Comparison of ENCODE assay signal across 24 mouse cellular contexts in genomic region chr12:21212876-21213275, GRCm38 (mm10).
DNase-seq lines count a peak whose midpoint lies in the region; ATAC-seq lines count a peak whose summit lies in the region.
"Had no signal": no experiment of that assay in that cellular context is flagged by ENCODE, and none has a peak within 500 bp of the region (broad histone marks: within the 10 kb centered on the region; RNA-seq: fewer than 3 reads in every experiment).

No protein-coding gene starts in this region.

- H3K27me3 ChIP-seq in hindbrain, embryonic 13.5 days: no peaks in the 10 kb centered on the region
- H3K27me3 ChIP-seq in hindbrain, embryonic 12.5 days: no peaks in the 10 kb centered on the region
- H3K27me3 ChIP-seq in liver, embryonic 12.5 days (replicated peaks): no peaks in the 10 kb centered on the region
- H3K27me3 ChIP-seq: CH12.LX, Patski had no signal

- WGBS in hindbrain, embryonic 13.5 days: 92% methylated on average over 17 of the region's 17 CpGs
- 95% methylated on average over 17 of the region's 17 CpGs for WGBS in hindbrain, embryonic 12.5 days
- 79% methylated on average over 17 of the region's 17 CpGs for WGBS in liver, embryonic 12.5 days (ENCODE audit: insufficient replicate concordance)

- H3K9ac ChIP-seq in hindbrain, embryonic 13.5 days: no peak overlapping the region
- H3K9ac ChIP-seq in hindbrain, embryonic 12.5 days: no peak overlapping the region
- H3K9ac ChIP-seq in liver, embryonic 12.5 days: no peak overlapping the region
- H3K9ac ChIP-seq: forebrain, postnatal 0 days; hindbrain, embryonic 14.5 days had no signal

- peaks cover 68% of the 10 kb centered on the region for H3K36me3 ChIP-seq in hindbrain, embryonic 13.5 days
- peaks cover 50% of the 10 kb centered on the region for H3K36me3 ChIP-seq in hindbrain, embryonic 12.5 days
- H3K36me3 ChIP-seq in liver, embryonic 12.5 days: peaks cover 11% of the 10 kb centered on the region; the same call in 1 of the 2 replicates
- H3K36me3 ChIP-seq: G1E had no signal

- H3K9me3 ChIP-seq in hindbrain, embryonic 13.5 days: no peaks in the 10 kb centered on the region
- no peaks in the 10 kb centered on the region for H3K9me3 ChIP-seq in hindbrain, embryonic 12.5 days (replicated peaks)
- H3K9me3 ChIP-seq in liver, embryonic 12.5 days (replicated peaks): no peaks in the 10 kb centered on the region
- H3K9me3 ChIP-seq: forebrain, embryonic 10.5 days had no signal

- H3K27ac ChIP-seq in hindbrain, embryonic 13.5 days: peak overlapping the region; percentile 52; the same call in 1 of the 2 replicates
- H3K27ac ChIP-seq in hindbrain, embryonic 12.5 days: no peak overlapping the region
- no peak overlapping the region for H3K27ac ChIP-seq in liver, embryonic 12.5 days
- H3K27ac ChIP-seq: forebrain, embryonic 10.5 days; gastrocnemius, adult 2 months; hindbrain, embryonic 14.5 days; hindbrain, postnatal 0 days had no signal

- no peak overlapping the region for H3K4me3 ChIP-seq in hindbrain, embryonic 13.5 days
- no peak overlapping the region for H3K4me3 ChIP-seq in hindbrain, embryonic 12.5 days
- no peak overlapping the region for H3K4me3 ChIP-seq in liver, embryonic 12.5 days
- H3K4me3 ChIP-seq: forebrain, embryonic 10.5 days; gastrocnemius, adult 2 months had no signal

- no peak for ATAC-seq in hindbrain, embryonic 13.5 days (ENCODE audit: low FRiP score)
- ATAC-seq in hindbrain, embryonic 12.5 days (ENCODE audit: low FRiP score): no peak
- no peak for ATAC-seq in liver, embryonic 12.5 days
- ATAC-seq: forebrain, embryonic 14.5 days; forebrain, postnatal 0 days; hindbrain, postnatal 0 days; Patski had no signal

- no peak overlapping the region for H3K4me2 ChIP-seq in hindbrain, embryonic 13.5 days
- H3K4me2 ChIP-seq in hindbrain, embryonic 12.5 days (replicated peaks): no peak overlapping the region
- H3K4me2 ChIP-seq in liver, embryonic 12.5 days: no peak overlapping the region
- H3K4me2 ChIP-seq: heart, embryonic 11.5 days; hindbrain, embryonic 14.5 days had no signal

- no peaks in the 10 kb centered on the region for H3K4me1 ChIP-seq in hindbrain, embryonic 13.5 days (replicated peaks)
- H3K4me1 ChIP-seq in hindbrain, embryonic 12.5 days: no peaks in the 10 kb centered on the region
- peaks cover 23% of the 10 kb centered on the region for H3K4me1 ChIP-seq in liver, embryonic 12.5 days
- H3K4me1 ChIP-seq: forebrain, embryonic 10.5 days had no signal

- DNase-seq in naive thymus-derived CD4-positive, alpha-beta T cell, adult 2 months (ENCODE audit: low read depth): peak; percentile 27
- DNase-seq in thymus, postnatal 25 days: peak; percentile 18
- DNase-seq in spleen, postnatal 14 days (ENCODE audit: low spot score in 2 of 2): no peak
- no peak for DNase-seq in urinary bladder, adult 18-20 months (ENCODE audit: low spot score in 2 of 2)
- DNase-seq: adrenal gland, adult 2 months; adrenal gland, postnatal 14 days; cerebellum, adult 11-12 months; cerebellum, adult 8-10 months; cerebellum, postnatal 10 days; forebrain, postnatal 0 days; gastrocnemius, adult 2 months; gastrocnemius, postnatal 14 days; heart, adult 11 months had no signal

Comparison
In these comparisons a context has a peak if more than half of its experiments do, and no peak if none do; other contexts are left out.
1. DNase-seq: peak in naive thymus-derived CD4-positive, alpha-beta T cell, adult 2 months (single experiment) and thymus, postnatal 25 days (single experiment); none in spleen, postnatal 14 days (0 of 2) and urinary bladder, adult 18-20 months (0 of 2).